Mouse (Mus musculus) fat pad, adult 2 months (tissue): ENCODE data around the gene Auh.

Experiments
- DNase-seq: peaks from one replicate; pipeline ENCODE4 v3.0.0-alpha.2; 2011; ENCODE audit warnings: low read depth, low spot score; ENCODE audit errors: extremely low read depth

Auh gene

DNA sequence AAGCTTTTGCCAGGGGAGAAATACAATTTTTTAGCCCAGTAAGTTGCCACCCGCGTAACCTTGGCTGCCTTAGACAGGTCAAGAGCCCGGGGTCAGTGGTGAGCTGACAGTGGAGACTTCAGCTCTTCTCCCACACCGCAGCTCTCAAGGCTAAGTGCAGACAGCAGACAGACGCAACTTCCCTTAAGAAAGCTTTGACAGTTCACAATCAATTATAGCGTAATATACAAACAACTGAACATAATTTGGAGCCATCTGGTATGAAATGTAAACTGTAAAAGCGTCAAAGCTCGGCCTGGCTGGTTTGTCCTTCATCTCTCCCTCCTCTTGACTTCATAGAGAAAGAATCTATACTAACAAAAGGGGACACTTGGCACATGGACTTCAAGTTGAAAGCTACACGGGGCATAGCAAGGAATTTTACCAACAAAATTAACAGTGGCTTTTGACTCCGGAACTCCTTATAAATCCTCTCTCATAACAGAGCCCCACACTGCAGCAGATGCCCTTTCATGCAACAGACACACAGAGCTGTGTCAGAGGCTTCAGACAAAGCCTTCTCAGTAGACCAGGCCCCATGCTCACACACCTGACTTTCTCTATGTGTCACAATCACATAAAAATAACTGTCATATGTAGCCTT is 85.8 kb downstream of the Auh start:
- no peak for DNase-seq

DNA sequence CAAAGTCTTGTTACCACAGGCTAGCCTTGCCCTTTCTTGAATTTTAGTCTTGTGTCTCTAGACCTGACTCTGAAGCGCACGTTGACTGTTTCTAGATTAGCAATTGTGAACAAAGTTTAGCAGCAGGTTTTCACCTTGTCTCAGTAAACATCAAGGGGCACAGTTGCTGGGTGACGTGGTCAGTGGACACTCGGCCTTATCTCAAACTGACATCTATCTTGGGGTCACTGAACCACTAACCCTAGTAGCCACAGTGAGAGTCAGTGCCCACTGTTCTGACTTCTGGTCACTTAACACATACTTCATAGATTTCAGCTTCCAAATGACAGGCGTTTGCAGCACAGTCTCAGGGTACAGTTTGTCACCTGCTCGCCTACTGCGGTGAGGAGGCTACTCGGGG is 93.2 kb downstream of the Auh start:
- DNase-seq, result no peak

DNA sequence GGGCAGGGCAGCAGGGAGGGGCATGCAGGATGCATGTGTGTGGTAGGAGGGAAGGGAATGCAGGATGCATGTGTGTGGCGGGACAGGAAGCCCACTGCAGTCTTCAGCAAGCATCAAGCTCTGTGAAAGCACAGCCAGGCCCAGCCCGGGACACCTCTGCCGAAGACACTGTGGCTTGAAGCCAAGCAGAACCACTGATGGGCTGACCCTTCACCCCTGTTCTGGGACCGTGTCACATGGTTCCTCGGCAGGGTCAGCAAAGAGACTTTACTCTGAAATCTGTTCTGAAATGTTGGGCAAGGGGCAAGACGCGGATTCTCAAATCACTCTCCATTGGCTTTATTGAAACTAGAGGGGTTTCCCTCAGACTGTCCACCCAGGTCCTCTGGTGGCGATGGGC is 94.9 kb downstream of the Auh start:
- no peak for DNase-seq

DNA sequence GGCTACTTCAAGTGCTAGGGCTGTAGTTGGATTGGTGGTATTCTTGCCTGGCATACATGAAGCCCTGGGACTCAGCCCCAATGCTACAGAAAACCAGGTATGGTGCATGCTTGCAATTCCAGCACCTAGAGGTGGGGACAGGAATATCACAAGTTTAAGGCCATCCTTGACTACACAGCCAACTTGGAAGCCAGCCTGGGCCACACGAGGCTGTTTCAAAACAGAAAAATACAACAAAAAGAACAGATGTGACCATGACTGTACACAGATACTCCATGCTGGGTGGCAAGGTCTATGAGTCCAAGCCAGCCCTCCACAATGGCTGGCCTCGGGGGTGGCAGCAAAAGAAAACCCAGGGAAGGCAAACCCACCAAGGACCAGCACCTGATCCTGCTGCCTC is 95.7 kb downstream of the Auh start:
- no peak for DNase-seq

DNA sequence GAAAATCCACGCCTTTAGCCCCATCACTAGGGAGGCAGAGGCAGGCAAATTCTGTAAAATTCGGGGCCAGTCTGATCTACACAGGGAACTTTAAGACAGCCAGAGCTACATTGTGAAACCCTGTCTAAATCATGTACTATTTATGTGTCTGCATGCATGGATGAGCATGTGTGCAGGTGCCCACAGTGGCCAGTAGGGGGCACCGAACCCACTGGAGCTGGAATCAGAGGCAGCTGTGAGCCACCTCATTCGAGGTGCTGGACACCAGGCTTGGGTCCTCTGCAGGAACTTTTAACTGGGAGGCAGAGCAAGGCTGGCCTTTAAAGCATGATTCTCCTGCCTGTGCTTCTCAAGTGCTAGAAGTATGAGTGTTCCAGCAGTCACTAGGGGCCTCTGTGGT is 96.3 kb downstream of the Auh start:
- DNase-seq, result no peak

DNA sequence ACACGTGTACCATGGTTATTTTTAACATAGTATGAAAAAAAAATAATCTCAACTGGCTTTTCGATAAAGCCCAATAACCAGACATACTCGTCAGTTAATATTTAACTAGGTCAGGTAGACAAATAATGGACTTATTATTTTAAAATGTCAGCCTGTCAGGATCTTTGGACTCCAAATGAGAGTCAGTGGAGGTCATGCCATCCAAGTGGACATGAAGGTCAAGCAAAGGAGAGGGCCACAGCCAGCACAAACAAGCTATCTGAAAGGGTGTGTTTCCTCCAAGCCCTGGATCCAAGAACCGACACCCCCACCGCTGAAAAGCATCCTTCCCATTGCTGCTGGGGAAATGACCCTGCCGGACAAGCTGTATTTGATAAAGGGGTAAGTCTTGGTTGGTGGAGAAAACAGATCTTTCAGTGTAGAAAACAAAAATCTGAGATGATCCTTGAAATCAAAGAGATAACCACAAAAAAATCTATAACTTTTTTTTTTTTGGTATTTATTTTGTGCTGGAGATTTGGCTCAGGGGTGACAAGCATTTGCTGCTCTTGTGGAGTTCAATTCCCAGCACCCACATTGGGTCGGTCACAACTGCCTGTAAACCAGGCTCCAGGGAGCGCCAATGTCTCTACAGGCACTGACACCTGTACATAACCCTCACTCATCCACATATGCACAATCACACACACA is 96.9 kb downstream of the Auh start:
- no peak for DNase-seq

DNA sequence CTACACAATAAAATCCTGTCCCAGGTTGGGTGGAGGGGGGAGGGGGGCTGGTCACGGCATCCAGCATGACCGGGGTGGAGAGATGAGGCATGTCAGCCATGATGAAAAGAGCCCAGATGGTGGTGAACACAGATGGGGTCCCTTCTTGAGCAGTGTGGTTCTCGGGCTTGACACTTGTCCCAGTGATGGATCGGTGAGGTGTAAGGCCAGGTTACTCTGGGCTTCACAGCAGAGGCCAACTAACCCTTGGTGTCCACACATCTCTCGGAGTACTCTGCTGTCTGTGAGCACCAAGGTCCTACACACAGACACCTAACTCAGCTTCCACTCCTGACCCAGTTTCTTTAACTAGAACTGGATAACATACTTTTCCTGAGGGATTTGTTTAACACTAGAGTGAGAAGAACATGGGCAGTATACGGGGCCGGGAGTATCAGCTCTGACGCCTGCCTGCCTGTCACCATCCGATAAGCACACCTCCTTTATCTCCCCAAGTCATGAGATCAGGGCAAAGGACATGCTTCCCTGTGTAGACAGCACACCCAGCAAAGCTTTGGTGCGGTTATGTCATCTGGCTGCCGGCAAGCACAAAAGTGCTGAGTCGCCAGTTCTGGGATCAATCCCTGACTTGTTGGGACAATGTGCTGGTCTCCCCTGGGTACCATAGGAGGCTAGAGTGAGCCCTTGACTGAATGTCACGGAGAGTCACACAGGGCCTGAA is 98.3 kb downstream of the Auh start:
- DNase-seq, result no peak

DNA sequence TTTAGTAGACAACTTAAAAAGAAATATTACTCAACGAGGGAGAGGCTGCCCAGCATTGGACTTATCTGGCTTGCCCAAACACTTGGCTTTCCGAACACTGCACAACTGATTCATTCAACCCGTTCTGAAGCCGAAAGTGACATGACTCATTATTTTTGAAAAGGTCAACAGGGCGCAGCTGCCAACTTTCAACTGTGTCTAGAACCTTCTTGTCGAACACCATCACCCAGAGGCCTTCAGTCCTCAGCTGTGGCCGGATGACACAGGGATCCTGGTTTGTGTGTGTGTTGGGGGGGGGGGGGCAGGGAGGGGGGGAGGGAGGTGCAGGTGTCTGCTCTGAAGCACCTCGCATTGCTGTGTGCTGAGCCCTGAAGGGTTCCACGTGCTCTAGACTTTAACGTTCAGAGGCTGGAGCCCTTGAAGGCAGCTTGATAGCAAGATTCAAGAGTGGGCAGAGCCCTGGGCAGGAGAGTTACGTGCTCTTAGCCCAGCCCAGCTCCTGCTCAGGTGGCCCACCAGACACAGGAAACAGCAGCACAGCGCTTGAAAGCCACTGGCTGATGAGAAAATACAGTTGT is 100.4 kb downstream of the Auh start:
- peak; percentile 73 for DNase-seq

DNA sequence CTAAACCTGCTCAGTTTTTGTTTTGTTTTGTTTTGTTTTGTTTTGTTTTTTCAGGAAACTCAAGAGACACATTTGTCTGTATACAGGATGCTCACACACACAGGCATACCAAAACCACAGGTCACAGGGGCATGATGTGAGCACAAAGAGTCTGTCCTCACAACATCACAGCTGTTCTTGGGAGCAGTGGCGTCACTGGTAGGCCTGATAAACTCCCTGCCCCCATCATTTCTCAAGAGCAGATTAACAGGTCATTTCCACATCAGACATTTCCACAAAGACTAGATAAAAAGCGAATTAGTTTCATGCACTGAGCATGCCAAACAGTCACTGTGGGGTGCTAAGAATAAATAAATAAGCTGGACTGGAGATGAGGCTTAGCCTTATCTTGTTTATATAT is 101.3 kb downstream of the Auh start:
- DNase-seq, result peak; percentile 28

DNA sequence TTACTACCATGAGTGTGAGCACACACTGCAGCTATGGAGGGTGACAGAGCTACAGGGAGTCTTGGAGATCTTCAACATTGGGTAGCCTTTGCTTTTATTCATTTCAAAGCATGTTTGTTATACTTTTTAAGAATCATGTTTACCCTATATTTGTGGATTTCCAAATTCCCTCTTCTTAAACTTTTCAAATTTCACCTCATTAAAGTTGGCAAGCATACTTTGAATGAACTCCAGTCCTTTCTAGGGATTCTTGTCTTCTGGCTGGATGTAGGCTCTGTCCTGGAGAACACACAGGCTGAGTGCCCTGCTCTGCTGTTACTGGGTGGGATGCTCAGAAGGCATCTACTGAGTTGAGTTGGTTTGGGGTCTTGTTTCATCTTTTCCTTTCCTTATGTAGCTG is 102.8 kb downstream of the Auh start:
- no peak for DNase-seq

DNA sequence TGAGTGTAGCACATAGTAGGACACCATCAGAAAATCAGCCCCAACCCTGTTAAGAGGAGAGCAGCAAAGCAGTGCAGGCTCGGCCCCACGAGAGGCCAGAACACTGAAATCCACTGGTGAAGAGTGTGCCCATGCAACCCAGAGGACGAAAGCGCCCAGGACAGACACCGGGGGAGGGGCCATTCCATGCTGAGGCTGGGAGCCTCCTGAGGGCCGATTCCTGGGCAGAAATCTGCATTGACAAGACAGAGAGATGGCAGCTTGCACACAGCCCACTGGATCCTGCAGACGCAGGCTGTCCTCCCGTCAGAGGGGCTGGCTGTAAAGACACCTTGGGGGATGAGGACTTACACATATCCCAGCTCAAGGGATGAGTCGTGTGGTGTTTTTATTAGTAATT is 104.7 kb downstream of the Auh start:
- no peak for DNase-seq

DNA sequence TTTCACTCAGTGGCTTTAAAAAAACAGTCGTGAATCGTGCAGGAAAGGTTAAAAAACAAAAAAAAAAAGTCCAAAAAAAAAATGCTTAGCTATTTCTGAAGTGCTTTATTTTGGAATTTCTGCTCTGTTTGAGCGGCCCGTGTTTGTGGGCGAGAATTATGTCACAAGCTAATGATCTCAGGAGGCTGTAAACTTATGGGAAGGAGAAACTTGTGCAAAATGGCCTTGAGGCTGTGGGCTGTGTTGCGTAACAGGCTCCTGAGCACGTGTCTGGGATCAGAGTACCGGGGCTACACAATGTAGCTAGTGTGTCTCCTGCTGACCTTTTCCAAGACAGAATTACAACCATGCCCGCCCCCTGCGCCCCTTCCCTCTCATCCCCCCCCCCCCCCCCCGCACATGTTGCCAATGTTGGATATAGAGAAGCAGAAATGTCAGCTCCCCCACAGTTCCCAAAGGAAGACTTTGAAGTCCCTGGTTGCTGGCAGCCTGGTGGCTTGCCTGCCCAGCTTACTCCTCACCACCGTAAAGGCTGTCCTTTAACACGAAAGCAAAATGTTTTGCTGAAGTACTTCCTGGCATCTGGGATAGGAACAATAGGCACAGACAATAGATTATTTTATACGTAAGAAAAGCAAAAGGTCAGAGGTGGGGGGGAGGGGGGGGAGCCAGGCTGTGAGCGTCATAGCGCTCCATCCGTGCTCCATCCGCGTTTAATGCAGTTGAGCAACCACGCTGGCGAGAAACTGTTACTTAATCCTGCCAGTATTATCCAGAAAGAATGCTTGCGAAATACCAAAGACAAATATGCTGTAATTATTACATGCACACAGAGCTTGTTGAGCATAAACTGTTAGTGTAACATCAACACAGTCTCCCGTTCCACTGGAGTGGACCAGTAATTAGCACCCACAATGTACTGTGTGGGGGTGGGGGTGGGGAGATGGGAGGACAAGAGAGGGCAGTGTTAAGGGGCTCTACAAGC is 107.0 kb downstream of the Auh start:
- DNase-seq, result peak; percentile 91

DNA sequence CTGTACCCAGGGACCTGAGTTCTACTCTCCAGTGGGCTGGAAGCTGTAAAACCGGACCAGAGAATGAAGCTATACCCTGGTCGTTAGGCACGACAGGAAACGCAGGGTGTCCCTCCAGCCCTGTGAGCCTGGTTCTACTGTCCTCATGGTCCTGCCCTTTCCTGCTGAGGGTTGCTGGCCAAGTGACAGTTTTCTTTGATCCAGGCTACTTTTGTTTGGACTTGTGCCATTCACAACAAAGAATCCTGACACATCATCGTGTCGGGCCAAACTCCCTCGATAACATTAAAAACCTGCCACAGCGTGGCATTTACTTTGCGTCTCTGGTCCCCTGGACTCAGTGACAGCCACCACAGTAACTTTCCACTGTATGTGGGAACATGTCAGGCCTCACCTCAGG is 107.9 kb downstream of the Auh start:
- peak; percentile 59 for DNase-seq

DNA sequence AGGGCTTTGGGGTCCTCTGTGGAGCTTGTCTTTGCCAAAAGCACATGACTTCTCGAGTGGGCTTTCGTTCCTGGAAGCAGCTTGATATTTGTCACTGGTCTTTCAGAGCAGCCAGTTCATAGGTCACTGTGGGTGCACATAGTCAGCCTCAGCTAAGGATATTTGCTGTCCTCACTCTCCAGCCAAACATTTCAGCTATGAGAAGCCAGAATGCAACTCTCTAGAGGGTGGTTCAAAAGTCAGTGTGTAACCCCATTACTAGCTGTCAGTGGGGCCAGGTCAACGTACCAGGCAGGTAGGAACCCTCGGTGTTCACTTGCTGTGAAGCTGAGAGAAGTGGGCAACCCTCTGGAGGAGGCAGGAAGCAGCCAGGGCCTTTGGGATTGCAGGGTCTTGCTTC is 109.6 kb downstream of the Auh start:
- no peak for DNase-seq

DNA sequence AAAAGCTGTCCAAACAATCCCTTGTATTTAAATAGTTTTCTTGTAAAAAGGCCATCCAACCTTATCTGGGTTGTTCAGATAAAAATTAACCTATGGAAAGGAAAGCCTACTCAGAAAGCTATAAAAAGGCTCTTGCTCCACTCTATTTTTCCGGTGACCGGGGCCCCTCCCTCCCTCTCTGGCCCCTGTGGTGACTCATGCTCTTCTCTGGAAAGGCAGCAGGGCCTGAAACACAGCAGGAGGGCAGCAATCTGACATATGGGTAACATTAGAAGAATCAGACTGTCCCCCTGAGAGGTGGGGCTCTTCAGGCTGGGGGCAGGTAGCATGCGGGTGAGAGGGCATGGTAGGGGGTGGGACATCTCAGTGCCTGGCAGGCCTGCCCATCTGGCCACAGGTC is 110.7 kb downstream of the Auh start:
- no peak for DNase-seq

DNA sequence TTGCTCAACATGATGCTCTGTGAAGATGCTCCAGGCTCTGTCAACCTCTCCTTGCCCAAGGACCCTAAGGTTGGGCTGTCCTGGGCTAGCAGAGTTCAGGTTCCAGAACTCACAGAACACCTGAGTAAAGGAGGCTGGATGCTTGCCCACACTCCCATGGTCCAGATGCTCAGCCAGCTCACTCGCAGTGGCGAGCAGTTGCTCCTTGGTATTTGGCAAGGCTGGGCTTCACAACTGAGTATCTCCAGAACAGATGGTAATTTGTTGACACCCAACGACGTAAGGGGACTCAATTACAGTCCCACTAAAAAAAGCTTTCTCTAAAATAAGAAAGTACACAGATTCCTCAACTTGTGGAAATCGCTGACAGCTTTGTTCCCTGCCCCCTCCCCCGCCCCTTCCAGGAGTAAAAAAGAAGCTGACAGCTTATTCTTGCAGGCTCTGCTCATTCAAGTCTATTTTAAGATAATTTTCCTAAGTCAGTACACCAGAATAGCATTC is 111.4 kb downstream of the Auh start:
- DNase-seq, result no peak

DNA sequence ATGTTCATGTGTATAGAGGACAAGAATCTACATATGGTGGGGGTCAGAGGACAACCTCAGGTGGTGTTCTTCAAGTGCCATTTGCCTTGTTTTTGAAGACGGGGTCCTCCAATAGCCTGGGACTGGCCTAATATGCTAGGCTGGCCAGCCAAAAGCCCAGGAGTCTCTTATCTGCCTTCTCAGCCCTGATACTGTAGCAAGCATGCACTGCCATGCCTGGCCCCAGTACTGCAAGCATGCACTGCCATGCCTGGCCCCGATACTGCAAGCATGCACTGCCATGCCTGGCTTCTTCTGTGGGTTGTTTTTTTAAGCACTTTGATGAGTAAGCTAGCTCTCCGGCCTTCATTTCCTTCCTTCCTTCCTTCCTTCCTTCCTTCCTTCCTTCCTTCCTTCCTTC is 115.7 kb downstream of the Auh start:
- DNase-seq, result no peak

DNA sequence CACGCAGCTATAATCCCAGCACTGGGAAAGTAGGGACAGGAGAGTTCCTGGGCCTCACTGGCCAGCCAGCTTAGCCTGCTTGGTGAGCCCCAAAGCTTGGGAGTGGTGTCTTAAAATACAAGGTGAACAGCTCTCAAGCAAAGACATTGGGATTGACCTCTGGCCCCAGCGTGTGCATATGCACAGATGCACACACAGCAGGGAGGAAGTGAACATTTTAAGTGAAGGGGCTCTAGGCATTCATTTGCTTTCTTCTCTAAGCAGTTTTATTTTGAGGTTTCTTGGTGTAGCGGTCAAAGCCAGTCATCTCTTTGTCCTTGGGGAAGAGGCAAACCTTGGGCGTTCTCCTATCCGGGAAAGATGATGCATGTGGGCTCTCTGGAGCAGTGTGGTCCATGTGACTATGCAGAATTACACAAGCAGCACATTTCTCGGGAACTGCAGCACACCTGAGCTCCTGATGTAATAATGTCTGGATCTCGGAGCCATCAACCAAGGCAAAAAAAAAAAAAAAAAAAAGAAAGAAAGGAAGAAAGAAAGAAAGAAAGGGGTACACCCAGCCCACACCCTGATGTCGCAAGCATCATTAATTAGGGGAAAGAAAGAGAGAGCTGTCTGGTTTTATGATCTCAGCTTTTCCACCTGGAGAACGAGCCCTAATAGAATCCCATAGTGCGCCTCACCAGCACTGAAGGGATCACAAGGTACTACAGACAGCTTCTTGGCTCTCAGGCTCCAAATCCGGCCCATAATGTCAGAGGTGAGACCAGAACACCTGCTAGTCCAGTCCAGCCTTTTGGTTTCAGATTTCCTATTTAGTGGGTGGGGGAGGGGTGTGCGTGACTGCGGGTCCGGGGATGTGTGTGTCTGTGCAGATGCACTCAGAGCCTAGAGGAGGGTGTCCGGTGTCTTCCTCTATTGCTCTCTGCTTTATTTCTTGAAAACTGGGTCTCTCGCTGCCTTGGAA is 116.6 kb downstream of the Auh start:
- DNase-seq, result no peak

DNA sequence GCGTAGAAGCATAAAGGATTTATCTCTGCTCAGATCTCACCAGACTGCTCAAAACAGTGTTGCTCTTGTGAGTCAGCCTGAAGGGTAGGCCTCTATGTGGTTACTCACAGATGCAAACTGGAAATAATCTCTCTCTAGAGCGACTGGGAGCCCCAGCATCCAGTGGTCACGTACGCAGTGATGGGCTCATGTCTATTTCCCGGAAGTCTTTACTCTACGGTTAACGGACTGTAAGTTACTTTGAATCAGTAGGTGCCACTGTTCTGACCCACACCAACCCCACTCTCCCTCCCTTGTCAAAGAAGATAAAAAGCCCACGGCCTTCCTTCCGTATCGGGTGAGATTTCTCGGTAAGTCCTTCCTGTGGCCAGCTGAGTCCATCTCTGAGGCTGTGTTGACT is 121.8 kb downstream of the Auh start:
- no peak for DNase-seq

DNA sequence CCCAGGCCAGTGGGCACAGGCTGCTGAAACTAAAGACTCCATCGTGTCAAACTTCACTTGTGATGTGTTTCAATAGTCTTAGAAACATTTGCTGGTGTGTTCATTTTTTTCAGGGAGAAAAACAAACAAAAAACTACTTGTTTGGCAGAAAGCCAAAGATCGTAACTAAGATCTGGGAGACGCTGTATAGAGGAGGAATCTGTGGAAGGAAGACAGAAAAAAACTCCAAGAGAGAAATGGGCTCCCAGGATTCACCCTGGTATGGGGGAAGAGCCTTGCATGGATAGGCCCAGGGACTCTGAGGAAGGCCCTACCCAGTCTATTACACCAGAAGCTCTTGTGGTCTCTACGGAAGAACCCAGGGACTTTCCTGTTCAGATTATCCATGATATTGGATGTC is 123.5 kb downstream of the Auh start:
- DNase-seq, result no peak
